Mouse (Mus musculus) right cerebral cortex, adult 18-20 months (tissue): Measurements from ENCODE around the gene Itga11.
"Not testable (repeated sequence)": the region's sequence is repeated elsewhere in the genome, so short reads cannot be mapped to it uniquely, and the experiment has no call there.

Source experiments
- DNase-seq: peaks from one replicate; pipeline ENCODE4 v3.0.0; 2022; ENCODE audit warnings: mixed read lengths

Itga11 gene

GRCm38 (mm10) chr9:62677641-62678549 lies at the start of gene Itga11:
TSS of gene Itga11 (plus strand) at chr9:62677826.
- DNase-seq, result peak; percentile 10

GRCm38 (mm10) chr9:62630631-62631240 lies 46.9 kb upstream of the Itga11 start:
- DNase-seq, result peak; percentile 62

- peak; percentile 80 for DNase-seq
These were observed 45.2 kb upstream of the Itga11 start for GRCm38 (mm10) chr9:62632392-62632791.

- DNase-seq, result no peak
These were observed 39.6 kb upstream of the Itga11 start for GRCm38 (mm10) chr9:62638045-62638444.

- DNase-seq, result no peak
These were observed 37.9 kb upstream of the Itga11 start for GRCm38 (mm10) chr9:62639686-62640085.

GRCm38 (mm10) chr9:62640188-62640587 lies 37.4 kb upstream of the Itga11 start:
- no peak for DNase-seq

GRCm38 (mm10) chr9:62645716-62646400 lies 31.8 kb upstream of the Itga11 start:
- DNase-seq, result no peak

- no peak for DNase-seq
These were observed 30.9 kb upstream of the Itga11 start for GRCm38 (mm10) chr9:62646721-62647183.

- no peak for DNase-seq
These were observed 28.2 kb upstream of the Itga11 start for GRCm38 (mm10) chr9:62649444-62649843.

GRCm38 (mm10) chr9:62650764-62651163 lies 26.9 kb upstream of the Itga11 start:
- no peak for DNase-seq

- no peak for DNase-seq
These were observed 23.3 kb upstream of the Itga11 start for GRCm38 (mm10) chr9:62654336-62654735.

GRCm38 (mm10) chr9:62658016-62658415 lies 19.6 kb upstream of the Itga11 start:
- no peak for DNase-seq

- DNase-seq, result no peak
These were observed 18.6 kb upstream of the Itga11 start for GRCm38 (mm10) chr9:62659026-62659425.

GRCm38 (mm10) chr9:62660971-62661370 lies 16.7 kb upstream of the Itga11 start:
- not testable (repeated sequence) for DNase-seq

- no peak for DNase-seq
These were observed 14.2 kb upstream of the Itga11 start for GRCm38 (mm10) chr9:62663443-62663842.

- DNase-seq, result no peak
These were observed 13.4 kb upstream of the Itga11 start for GRCm38 (mm10) chr9:62664115-62664725.

- DNase-seq, result no peak
These were observed 11.7 kb upstream of the Itga11 start for GRCm38 (mm10) chr9:62665892-62666291.

- no peak for DNase-seq
These were observed 9.1 kb upstream of the Itga11 start for GRCm38 (mm10) chr9:62668503-62668902.

- DNase-seq, result peak; percentile 33
These were observed 4.4 kb upstream of the Itga11 start for GRCm38 (mm10) chr9:62673241-62673640.

- no peak for DNase-seq
These were observed 2.5 kb upstream of the Itga11 start for GRCm38 (mm10) chr9:62675172-62675571.

GRCm38 (mm10) chr9:62678550-62679155 lies 1.0 kb downstream of the Itga11 start:
- peak; percentile 49 for DNase-seq

- DNase-seq, result no peak
These were observed 1.8 kb downstream of the Itga11 start for GRCm38 (mm10) chr9:62679398-62679797.
